Mouse (Mus musculus) erythroid progenitor cell, adult 5-6 weeks (primary cell): ENCODE results near the gene Spon1. TPM values are rescaled to one million over a fixed set of nuclear protein-coding genes. Genes with fewer than 3 reads are reported as not detected.

Experiments
- ATAC-seq: replicated peaks from 2 replicates; pipeline ENCODE4 v1.8.0; 2016; ENCODE audit warnings: moderate number of reproducible peaks, mild to moderate bottlenecking, moderate TSS enrichment, inconsistent platforms; ENCODE audit not compliant: poor library complexity, low FRiP score, severe bottlenecking
- total RNA-seq, 2 experiments: library from RNA; stranded (forward) in 1 of 2; stranded (reverse) in 1 of 2; fragments of 150-400 nt in 1 of 2; fragments of 186-747, 209-891 nt in 1 of 2; gene quantifications; 2 replicates each; pipeline versions ENCODE4 v1.2.3 to v1.2.4; 2015 to 2017; ENCODE audit warnings: low replicate concordance in 2 of 2

Spon1 gene
- total RNA-seq, 2 experiments from 2014 or later = 0.84 TPM; not detected in 1

DNA sequence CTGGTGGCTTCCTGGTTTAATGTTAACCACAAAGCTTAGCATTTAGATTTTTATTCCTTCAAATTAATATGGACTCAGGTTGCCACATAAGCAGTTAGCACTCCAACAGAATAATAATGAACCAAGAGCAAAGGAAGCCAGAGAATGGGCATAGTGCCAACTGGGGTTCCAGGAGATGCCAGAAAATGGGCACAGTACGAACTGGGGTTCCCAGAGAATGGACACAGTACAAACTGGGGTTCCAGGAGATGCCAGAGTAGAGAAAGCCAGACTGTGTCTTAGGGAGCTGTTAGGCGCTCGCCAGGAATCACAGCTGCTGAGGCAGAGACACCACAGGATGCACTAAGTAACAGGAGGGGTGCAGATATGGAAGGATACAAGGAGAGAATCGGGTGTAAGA is 271.4 kb downstream of the Spon1 start:
- no peak for ATAC-seq

DNA sequence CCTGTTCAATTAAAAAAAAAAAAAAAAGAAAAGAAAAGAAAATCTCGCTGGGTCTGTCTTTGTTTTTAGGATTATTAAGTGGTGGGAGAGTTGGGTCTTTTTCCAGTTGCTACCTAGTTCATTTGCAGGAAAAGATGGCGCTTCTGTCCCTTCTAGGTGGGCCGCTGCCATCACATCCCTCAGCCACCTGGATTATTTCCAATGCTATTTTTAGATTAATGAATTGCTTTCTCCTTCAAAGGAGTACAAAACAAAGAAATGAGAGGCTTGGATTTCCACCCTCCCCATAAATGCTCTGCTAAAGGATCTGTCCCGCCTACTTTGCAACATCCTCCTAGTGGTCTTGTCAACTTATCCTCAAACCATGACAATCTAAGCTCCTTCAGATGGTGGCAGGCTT is 275.6 kb downstream of the Spon1 start:
- ATAC-seq = no peak

DNA sequence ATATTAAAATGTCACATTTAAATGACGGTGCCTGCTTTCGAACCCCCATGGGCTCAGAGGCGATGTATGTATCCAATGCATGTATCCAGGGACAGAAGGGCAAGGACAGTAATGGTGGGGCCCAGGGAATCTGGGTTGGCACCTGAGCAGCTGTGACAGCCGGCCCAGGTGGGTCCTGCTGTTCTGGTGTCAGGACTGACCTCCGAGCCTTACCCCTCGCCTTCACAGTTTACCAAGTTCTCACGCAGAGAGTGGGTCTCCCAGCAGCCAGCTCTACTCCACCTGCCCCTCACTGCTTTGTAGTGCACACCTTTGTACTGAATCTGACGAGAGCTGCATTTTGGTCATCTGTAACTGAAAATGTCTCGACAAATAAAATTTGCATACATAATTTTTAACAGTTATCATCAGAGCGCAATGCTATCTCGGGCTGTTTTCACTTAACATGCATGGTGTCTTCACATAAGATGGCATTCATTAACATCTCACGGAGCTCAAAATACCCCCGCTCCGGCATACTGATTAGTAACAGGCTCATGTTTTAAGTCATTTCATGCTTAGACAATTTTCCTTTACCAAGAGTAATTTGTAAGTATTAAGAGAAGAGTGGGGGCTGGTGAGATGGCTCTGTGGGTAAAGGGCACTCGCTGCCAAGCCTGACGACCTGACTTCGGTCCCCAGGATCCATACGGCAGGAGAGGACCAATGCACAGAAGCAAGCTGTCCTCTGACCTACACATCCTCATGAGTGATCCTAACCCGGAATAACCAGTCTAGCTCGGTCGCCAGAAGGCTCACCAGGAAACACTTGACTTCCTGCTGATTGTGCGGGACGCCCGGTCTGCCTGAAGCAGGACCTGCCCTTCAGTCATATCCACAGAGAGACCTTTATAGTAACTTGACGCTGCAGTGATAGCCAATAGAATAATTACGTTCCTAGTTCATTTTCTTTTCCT is 277.5 kb downstream of the Spon1 start:
- no peak for ATAC-seq

DNA sequence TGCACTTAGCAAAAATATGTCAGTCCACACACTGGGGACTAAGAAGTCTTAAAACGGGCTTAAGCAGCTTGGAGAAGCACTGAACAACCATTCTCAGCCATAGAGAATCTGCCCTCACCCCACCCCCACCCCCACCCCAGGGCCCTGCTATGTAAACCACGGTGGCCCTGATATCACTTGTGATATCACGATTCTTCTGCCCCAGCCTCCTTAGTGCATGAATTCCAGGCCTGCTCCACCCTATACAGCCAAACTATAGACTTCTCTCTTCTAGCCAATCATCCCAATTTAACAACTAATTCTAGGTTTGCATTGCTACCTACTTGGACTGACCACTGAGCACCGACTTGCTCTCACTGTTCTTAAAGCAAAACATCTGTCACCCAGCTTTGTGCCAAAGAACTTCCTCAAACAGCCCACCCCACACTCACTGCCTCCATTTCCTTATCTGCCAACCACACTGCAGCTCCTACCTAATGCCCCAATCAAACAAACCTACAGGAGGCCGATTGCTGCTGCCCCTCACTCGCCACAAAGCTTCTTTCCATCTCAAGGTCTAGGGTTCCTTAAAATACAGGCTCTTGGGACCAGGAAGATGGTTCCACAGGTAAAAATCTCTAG is 278.2 kb downstream of the Spon1 start:
- no peak for ATAC-seq

DNA sequence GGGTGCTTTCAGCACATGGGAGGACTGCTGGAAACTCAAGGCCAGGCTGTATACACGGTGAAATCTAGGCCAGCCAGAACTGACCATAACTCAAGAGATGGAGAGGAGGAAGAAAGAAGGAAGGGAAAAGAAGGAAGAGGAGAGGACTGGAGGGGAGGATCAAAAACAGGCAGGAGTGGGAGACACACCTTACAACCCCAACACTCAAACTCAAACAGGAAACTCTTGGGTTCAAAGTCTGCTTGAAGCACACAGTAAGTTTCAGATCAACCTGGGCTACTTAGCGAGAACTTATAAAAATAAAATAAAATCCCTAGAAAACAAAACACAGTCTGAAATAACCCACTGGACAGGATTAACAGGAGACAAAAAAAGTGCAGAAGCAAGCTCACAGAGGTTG is 280.0 kb downstream of the Spon1 start:
- ATAC-seq = no peak

DNA sequence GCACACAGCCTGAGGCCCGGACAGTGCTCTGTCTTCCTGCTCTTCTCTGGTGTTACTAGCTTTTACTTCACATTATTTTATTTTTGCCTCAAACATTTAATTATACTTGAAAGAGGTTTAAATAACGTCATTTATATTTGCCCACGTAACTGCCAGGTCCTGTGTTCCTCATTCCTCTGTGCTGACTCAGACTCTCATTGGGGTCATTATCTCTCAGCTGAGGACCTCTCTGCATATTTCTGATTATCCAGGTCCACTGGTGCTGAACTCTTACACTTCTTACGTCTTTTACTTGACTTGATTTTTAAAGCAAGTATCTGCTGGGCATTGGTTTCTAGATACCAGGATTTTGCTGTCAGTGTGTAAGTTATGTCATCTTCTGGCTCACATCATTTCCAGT is 287.9 kb downstream of the Spon1 start:
- no peak for ATAC-seq

DNA sequence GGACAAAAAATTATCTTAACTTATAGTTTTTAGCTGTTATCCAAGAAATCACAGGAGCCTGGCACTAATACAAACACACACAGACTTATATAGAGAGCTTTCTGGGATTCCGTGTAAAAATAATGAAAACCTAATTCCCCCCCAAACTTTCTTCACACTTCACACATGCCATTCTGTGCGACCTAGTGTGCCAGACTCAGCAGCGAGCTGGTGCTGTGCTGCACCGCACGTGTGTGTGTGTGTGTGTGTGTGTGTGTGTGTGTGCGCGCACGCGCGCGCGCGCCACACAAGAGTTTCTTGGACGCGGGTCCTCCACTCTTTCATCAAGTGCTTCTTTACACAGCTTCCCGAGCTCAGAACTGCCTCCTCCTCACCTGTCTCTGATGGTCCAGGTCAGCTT is 292.4 kb downstream of the Spon1 start:
- ATAC-seq = no peak

DNA sequence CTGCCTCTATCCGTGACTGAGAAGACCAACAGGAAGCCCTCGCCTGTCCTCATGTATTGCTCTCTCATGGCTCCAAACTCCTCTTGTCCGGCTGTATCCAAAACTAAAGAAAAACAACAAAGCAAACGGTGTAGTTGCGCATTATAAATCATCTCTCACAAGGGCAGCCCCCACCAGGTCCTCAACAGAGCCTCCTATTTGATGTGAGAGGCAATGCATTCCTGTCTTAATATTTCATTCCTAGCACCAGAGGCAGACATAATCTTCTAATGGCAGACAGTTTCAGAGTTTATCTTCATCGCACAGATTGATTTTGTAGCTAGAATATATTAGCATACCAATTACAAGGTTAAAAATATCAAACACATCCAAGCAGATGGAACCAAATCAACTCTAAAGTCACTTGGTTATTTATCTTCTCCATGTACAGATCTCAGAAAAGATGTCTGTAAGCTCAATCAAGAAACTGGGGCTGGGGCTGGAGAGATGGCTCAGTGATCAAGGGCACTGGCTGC is 293.2 kb downstream of the Spon1 start:
- ATAC-seq = no peak

DNA sequence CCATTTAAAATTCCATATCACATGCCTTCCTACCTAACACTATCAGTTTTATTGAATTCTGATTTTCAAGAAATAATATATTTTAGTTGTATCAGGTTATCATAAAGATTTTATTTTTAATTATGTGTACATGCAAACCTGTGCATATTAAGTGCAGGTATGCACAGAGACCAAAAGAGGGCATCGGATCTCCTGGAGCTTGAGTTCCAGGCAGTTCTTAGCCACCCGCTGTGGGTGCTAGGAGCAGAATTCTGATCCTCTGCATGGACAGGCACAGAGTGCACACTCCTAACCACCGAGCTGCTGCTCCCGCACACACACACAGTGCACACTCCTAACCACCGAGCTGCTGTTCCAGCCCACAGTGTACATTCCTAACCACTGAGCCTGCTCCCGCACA is 294.6 kb downstream of the Spon1 start:
- no peak for ATAC-seq

DNA sequence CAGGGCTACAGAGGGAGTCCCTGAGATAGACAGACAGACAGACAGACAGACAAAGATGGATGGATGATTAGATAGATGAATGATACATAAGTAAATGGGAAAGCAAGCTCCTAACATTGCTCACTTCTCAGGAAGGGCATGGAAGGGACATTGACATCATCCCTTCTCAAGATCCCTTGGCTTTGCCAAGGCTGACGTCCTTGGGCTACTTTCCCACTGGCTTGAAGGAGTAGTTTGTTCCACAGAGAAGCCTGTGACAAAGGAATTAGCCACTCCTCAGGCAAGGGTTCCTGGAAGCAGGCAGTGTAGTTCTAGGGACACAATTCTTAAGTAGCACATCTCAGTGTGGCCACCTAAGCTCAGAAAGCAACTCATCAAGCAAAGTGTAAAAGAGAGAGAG is 296.7 kb downstream of the Spon1 start:
- ATAC-seq = no peak

DNA sequence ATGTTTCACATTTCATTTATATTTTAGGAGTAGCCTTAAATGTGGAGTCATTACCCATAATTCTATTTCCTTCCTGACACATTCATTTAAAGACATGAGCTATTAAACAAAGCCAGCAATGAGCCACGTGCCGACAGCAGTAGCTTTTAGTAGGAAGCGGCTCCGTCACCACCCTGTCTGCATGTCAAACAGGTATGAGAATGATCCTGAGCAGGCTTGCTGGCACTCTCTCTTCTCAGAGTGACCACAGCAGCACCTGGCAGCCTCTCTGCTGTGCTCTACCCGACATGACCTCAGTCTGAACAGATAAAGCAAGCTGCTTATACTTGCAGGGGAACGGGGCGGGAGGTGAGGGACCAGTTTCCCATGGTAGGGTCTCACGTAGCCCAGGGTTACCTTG is 297.7 kb downstream of the Spon1 start:
- ATAC-seq = no peak

DNA sequence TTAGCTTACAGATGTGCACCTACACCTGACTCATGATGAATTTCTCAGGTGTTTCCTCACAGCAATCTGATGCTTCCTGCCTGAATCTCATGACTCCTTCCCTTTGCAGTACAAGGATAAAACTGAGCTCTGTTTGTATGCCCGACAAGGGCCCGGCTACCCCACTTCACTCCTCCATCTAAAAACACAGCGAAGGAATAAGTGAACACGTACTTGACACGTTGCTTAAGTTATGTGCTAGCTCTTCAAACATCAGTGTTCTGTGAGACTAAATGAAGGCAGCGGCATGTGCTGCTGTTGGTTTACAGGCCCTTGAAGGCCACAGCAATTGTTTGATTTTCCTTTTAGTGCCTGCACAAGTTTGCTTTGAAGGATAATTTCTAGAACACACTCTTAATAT is 298.2 kb downstream of the Spon1 start:
- no peak for ATAC-seq

DNA sequence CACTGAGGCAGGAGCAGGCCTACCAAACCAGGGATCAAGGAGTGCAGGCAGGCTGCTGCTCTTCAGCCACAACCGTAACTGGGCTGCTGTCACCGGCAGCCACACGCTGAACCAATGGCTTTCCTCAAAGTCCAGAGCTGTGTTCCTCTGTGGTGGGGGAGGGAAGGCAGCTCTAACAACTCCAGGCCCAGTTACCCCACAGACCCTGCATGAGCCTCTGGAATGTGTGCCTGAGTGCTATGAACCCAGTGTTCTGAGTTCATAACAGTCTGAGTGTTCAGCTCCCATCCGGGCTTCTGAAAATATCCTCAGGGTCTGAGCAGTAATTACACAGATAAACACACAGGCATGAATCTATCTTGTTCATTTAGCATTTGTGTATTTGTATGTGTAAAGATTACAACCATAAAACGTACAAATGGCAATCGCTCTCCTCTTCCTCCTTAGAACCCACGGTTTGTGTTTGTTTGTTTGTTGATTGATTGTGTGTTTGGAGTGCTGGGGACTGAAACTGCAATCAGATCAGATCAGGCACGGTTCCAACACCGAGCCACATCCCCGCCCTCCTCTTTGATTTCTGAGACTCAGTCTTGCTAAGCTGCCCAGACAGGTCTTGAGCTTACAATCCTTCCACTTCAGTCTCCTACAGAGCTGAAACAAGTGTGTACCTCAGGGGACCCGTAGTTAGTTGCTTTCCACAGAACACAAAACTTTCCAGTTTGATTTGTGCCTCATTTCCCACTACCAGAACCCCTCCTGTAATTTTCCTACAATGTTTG is 299.8 kb downstream of the Spon1 start:
- ATAC-seq = no peak

DNA sequence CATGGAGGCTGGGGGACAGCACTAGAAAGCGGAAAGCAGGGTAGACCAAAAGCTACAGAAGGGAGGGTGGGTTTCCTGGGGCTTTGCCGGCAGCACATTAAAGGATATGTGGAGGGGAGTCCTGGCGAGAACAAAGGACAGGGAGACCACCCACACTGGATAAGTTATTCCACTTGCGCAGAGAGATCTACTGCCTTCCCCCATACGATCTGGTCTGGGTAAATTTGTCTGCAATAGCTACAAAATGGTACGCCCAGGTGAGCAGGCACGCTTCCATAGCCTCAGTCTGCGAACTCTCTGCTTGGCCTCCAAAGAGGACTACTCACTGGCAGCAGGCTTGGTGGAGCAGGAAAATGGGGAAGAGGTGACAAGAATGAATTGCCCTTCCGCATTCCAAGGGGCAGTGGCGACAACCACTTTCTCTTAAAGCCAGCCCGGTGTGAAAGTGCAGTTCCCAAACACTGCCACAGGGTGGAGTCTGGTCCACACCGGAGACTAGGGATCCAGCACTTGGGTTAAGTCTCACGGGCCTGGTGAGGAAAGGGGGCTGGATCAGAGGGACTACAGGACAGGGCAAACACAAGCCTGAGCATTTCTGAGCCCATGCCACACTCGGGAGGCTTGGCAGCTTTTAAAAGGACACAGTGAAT is 300.9 kb downstream of the Spon1 start:
- ATAC-seq = peak; percentile 52; the same call in 1 of the 2 replicates

DNA sequence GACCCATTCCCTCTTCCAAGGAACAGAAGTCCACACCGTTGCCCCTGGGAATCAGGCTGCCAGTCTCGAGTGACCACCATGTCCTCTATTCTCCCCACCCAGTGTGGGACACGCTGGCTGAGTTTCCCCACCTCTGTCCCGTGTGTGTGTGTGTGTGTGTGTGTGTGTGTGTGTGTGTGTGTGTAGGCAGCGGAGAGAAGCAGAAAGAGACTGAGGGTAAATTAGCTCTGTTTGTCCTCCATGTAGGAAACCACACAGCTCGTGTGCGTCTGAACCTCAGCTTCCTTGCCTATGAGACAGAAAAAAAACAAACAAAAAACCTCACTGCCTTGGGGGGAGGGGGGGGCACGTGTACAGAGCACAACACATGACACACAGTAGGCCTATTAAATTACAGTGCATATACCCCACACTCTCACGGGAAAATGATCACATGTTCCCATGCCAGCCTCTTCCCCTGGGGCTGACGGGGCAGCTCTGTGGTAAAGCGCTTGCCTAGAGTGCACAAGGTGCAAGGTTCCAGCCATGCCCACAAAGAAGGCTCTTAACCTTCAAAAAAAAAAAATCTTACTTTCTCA is 303.2 kb downstream of the Spon1 start:
- ATAC-seq = no peak

DNA sequence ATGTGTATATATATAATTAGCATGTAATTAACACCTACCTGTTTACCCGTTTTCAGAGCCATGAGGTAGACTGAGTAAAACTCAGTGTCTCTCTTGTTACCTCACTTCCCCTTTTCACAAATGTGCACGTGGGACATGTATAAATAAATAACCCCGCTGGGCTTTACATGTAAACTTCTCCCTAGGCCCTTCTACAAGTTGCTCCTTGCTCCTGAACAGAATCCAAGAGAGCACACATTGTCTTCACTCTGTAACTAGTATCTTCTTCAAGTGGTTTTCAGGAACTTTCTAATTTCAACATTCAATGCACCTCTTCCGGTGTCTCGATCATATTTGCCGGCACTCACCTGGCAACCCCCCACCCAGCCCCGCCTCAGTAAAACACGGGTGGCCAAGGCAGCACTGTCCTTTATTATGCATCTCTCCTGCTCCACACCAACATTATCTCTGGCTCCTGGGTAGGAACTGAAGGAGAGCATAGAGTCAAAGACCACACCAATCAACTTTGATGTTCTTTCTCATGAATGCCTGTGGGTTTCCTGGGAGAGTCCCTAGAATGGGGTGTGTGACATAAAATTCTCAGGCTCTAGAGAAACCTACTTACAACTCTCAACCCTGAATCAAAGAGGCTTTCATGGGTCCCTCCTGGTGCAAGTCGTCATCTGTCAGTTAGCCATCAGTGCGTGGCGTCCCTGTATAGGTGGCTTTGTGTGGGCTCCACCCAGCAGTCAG is 304.1 kb downstream of the Spon1 start:
- no peak for ATAC-seq

DNA sequence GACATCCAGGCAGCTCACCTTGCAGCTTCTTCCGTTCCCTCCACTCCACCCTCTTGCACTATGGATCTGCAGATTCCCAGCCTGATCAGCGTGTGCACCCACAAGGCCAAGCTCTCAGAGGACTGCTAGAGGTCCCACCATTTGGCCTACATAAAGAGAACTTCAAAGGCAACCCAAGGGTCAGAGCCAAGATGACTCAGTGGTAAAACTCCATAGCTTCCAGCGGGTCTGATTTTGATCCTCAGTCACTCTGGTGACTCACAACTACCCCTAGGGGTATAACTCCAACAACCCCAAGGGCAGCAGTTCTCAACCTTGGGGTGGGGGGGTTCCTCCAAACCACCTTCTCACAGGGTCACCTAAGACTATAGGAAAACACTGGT is 304.7 kb downstream of the Spon1 start:
- ATAC-seq = no peak

DNA sequence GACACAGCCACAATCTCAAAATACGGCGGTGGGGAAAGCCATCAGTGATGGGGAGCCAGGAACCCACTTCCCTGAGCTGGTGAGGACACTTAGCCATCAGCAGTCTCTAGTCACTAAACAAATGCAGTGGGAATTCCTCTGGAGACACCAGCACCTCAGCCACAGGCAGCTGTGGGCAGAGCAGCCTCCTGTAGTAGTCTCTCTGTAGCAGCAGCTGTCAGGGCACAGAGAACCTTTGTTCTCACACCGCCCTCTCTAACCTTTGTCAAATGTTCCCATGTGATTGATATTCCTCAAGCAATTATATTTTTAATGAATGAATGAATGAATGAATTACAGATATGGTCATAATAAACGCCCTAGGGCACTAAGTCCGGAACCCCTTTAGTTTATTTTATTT is 305.6 kb downstream of the Spon1 start:
- no peak for ATAC-seq
